Mouse (Mus musculus): ENCODE results near the gene Sema4b.

GRCm38 (mm10) chr7:80149356-80149755 is 37.3 kb upstream of the Sema4b start:
- TF ChIP-seq CTCF (IDR thresholded peaks at IDR 0.05; ENCODE audit: low read depth, low read length) = no peak
- TF ChIP-seq GATA1 (IDR thresholded peaks at IDR 0.05; ENCODE audit: borderline replicate concordance, low read length) = no peak
- no peak for TF ChIP-seq GATA2 (IDR thresholded peaks at IDR 0.05; ENCODE audit: borderline replicate concordance, low read depth, low read length)
- TF ChIP-seq POLR2AphosphoS5 (IDR thresholded peaks at IDR 0.05; ENCODE audit: insufficient replicate concordance, low read depth, low read length) = no peak
- TF ChIP-seq TAL1 (conservative IDR thresholded peaks at IDR 0.05; ENCODE audit: low read depth, low read length) = no peak

Measured in G1E (cell line).